Mouse (Mus musculus) embryonic fibroblast, embryonic 13.5 days (primary cell): Measurements from ENCODE around the gene Numb.

Experiments
- CTCF ChIP-seq: IDR thresholded peaks from 2 replicates; pipeline ENCODE4 v1.5.1; 2011; ENCODE audit warnings: mild to moderate bottlenecking, control low read depth, low read length, moderate library complexity, borderline replicate concordance; ENCODE audit not compliant: insufficient read depth
- POLR2A ChIP-seq: IDR thresholded peaks from 2 replicates; pipeline ENCODE4 v1.6.1; 2011; ENCODE audit warnings: low read depth, mild to moderate bottlenecking, control low read depth, low read length, moderate library complexity

GRCm38 (mm10) chr12:83920721-83921441 is 853 bp downstream of the Numb start:
- no peak for TF ChIP-seq CTCF
- TF ChIP-seq POLR2A: no peak
